ENCODE assay signal across 8 mouse cellular contexts in the genomic region with DNA sequence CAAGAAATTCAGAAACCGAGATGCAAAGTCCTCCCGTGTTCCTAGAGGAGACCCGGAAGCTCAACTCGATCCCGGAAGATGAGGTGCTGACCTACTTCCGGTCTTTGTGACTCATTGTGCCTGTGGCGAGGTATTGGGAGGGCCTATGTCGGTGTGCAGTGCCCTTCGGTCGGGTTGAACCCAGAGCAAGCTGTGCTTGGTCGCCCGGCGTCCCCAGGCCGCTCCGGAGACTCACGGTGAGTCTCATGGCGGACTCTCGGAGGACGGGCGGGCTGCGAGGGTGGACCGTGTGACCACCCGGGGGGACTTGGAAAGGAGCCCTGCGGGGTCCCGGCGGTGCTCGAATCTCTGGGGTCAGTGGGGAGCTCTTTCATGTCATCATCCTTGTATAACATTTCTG. TPM values are rescaled to one million over a fixed set of nuclear protein-coding genes. Genes with fewer than 3 reads are reported as not detected.
DNase-seq lines count a peak whose midpoint lies in the region; ATAC-seq lines count a peak whose summit lies in the region.

A gene (plus strand): TSS at position 89 of the 400 bp plus-strand sequence.

- ATAC-seq in megakaryocyte progenitor cell, adult 5-6 weeks (replicated peaks; ENCODE audit: poor library complexity) = peak; percentile 94

- DNase-seq in adipocyte (ENCODE audit: low spot score) = peak; percentile 97
- DNase-seq in embryo, embryonic 10 days (ENCODE audit: low spot score) = peak; percentile 93
- peak; percentile 59 for DNase-seq in gastrocnemius, postnatal 10 days
- peak; percentile 94 for DNase-seq in induced T-regulatory cell, adult 2 months (ENCODE audit: low read depth)
- DNase-seq in left cerebral cortex, adult 9 months (ENCODE audit: low spot score in 2 of 2) = peak; percentile 60 to 76
- DNase-seq in right cerebral cortex, postnatal 14 days = peak; percentile 68
- DNase-seq in urinary bladder, postnatal 36 days (ENCODE audit: low spot score in 2 of 2) = peak; percentile 69 to 79

RNA-seq across cellular contexts. Expression of the gene that starts here (rescaled TPM):
- 10 to 100 TPM; 14.2 to 16.7 TPM for total RNA-seq in gastrocnemius, postnatal 10 days (2021)
- total RNA-seq in megakaryocyte progenitor cell, adult 5-6 weeks (2015) = 26.0 and 30.1 TPM in 2 replicates
- 19.9 and 25.2 TPM in 2 replicates for total RNA-seq in megakaryocyte progenitor cell, adult 5-6 weeks (2017)

Comparison
In these comparisons a context has a peak if more than half of its experiments do, and no peak if none do; other contexts are left out.
1. Peak in every context shown above with its lines: DNase-seq and ATAC-seq.